Mouse (Mus musculus) spleen, embryonic (tissue): Measurements from ENCODE around the gene Omg.

ENCODE experiments used
- CTCF ChIA-PET: fragments of 350-600 bp; sonication (Branson Sonifier 250); formaldehyde crosslinking; loops from one replicate; lab custom pipeline; 2022; lab: Charles Lee

Gene Omg

GRCm38 (mm10) chr11:79503845-79504244, at the start of gene Omg:
Gene Omg, minus strand, starts transcription at chr11:79504084.
- CTCF ChIA-PET = interaction anchor here (0.5 to 0.7 kb wide), 3 partner anchors 13 to 126 kb away, joined by 5 to 9 read pairs (median 5); partner anchors contain the start of gene Evi2b

- CTCF ChIA-PET = interaction anchor here (0.7 kb wide), 2 partner anchors 90 to 571 kb away, joined by 3 to 9 read pairs; no protein-coding TSS in a partner anchor
Observed at GRCm38 (mm10) chr11:79552622-79553021, 48.7 kb upstream of the Omg start.

- CTCF ChIA-PET = no interaction called here
Observed at GRCm38 (mm10) chr11:79536293-79536692, 32.4 kb upstream of the Omg start.

- CTCF ChIA-PET = no interaction called here
Observed at GRCm38 (mm10) chr11:79535554-79535953, 31.7 kb upstream of the Omg start.

- CTCF ChIA-PET = interaction anchor here (0.6 kb wide), 1 partner anchor 1918 kb away, joined by 4 read pairs; no protein-coding TSS in a partner anchor
Observed at GRCm38 (mm10) chr11:79533950-79534690, 30.2 kb upstream of the Omg start.

GRCm38 (mm10) chr11:79533311-79533710, 29.4 kb upstream of the Omg start:
- CTCF ChIA-PET = interaction anchor here (0.7 kb wide), 1 partner anchor 114 kb away, joined by 3 read pairs; no protein-coding TSS in a partner anchor

GRCm38 (mm10) chr11:79531485-79531884, 27.6 kb upstream of the Omg start:
- CTCF ChIA-PET = no interaction called here

GRCm38 (mm10) chr11:79530774-79531173, 26.9 kb upstream of the Omg start:
- CTCF ChIA-PET = no interaction called here

GRCm38 (mm10) chr11:79530333-79530761, 26.5 kb upstream of the Omg start, which contains the start of the genes Evi2 and Evi2a:
Gene Evi2, minus strand, starts transcription at chr11:79530589.
Gene Evi2a, minus strand, starts transcription at chr11:79530609.
- CTCF ChIA-PET = no interaction called here

GRCm38 (mm10) chr11:79529736-79530135, 25.9 kb upstream of the Omg start:
- CTCF ChIA-PET = no interaction called here

GRCm38 (mm10) chr11:79529226-79529625, 25.3 kb upstream of the Omg start:
- CTCF ChIA-PET = no interaction called here

- CTCF ChIA-PET = no interaction called here
Observed at GRCm38 (mm10) chr11:79528601-79529000, 24.7 kb upstream of the Omg start.

- CTCF ChIA-PET = no interaction called here
Observed at GRCm38 (mm10) chr11:79527739-79528384, 24.0 kb upstream of the Omg start.

GRCm38 (mm10) chr11:79527015-79527738, 23.3 kb upstream of the Omg start:
- CTCF ChIA-PET = no interaction called here

- CTCF ChIA-PET = no interaction called here
Observed at GRCm38 (mm10) chr11:79526549-79526948, 22.7 kb upstream of the Omg start.

- CTCF ChIA-PET = no interaction called here
Observed at GRCm38 (mm10) chr11:79524310-79524575, 20.4 kb upstream of the Omg start.

- CTCF ChIA-PET = interaction anchor here (0.5 kb wide), 1 partner anchor 20 kb away, joined by 9 read pairs; the partner anchor contains the start of gene Omg
Observed at GRCm38 (mm10) chr11:79523560-79524309, 19.9 kb upstream of the Omg start, which contains the start of gene Evi2b. Gene Evi2b, minus strand, starts transcription at chr11:79523762.

GRCm38 (mm10) chr11:79522944-79523343, 19.1 kb upstream of the Omg start:
- CTCF ChIA-PET = interaction anchor here (0.6 kb wide), 1 partner anchor 614 kb away, joined by 6 read pairs; no protein-coding TSS in a partner anchor

GRCm38 (mm10) chr11:79521930-79522329, 18.0 kb upstream of the Omg start:
- CTCF ChIA-PET = no interaction called here

GRCm38 (mm10) chr11:79520772-79521171, 16.9 kb upstream of the Omg start:
- CTCF ChIA-PET = no interaction called here

GRCm38 (mm10) chr11:79519878-79520291, 16.0 kb upstream of the Omg start:
- CTCF ChIA-PET = no interaction called here
